Mouse (Mus musculus) limb, embryonic 14.5 days (tissue): Measurements from ENCODE around the gene Catspere2. TPM values are rescaled to one million over a fixed set of nuclear protein-coding genes. Genes with fewer than 3 reads are reported as not detected.
"Not testable (repeated sequence)": the region's sequence is repeated elsewhere in the genome, so short reads cannot be mapped to it uniquely, and the experiment has no call there.

ENCODE experiments used
- ATAC-seq: fragments of 200-750 bp; cut with Nextera tagmentation; 2 replicates; pipeline ENCODE4 v1.8.0; 2017; ENCODE audit warnings: low read depth, moderate number of reproducible peaks, moderate TSS enrichment; ENCODE audit not compliant: low FRiP score
- DNase-seq: peaks from one replicate; pipeline ENCODE4 v3.0.0-alpha.2; 2015; ENCODE audit warnings: low spot score
- H3K27ac ChIP-seq: fragments of 300-500 bp; sonication (generic); replicated peaks from 2 replicates; pipeline ENCODE4 v1.5.1; 2014; ENCODE audit warnings: low read depth, mild to moderate bottlenecking, low read length, moderate library complexity, mixed read lengths
- H3K27me3 ChIP-seq: fragments of 300-500 bp; sonication (generic); 2 replicates; pipeline ENCODE4 v1.6.1; 2014; ENCODE audit warnings: low read length, mixed read lengths; ENCODE audit not compliant: control insufficient read depth, insufficient read depth
- H3K36me3 ChIP-seq: fragments of 300-500 bp; sonication (generic); 2 replicates; pipeline ENCODE4 v1.6.1; 2014; ENCODE audit warnings: mild to moderate bottlenecking, low read length, moderate library complexity, mixed read lengths; ENCODE audit not compliant: control insufficient read depth, insufficient read depth
- H3K4me1 ChIP-seq: fragments of 300-500 bp; sonication (generic); 2 replicates; pipeline ENCODE4 v1.6.1; 2014; ENCODE audit warnings: antibody characterized with exemption, low read length, mixed read lengths; ENCODE audit not compliant: control insufficient read depth, insufficient read depth
- H3K4me2 ChIP-seq: fragments of 300-500 bp; sonication (generic); replicated peaks from 2 replicates; pipeline ENCODE4 v1.6.1; 2014; ENCODE audit warnings: low read depth, mild to moderate bottlenecking, low read length, moderate library complexity; ENCODE audit not compliant: severe bottlenecking
- H3K4me3 ChIP-seq: fragments of 300-500 bp; sonication (generic); replicated peaks from 2 replicates; pipeline ENCODE4 v1.5.1; 2014; ENCODE audit warnings: low read length
- H3K9ac ChIP-seq: fragments of 300-500 bp; sonication (generic); 2 replicates; pipeline ENCODE4 v1.6.1; 2014; ENCODE audit warnings: mild to moderate bottlenecking, low read depth, low read length, moderate library complexity; ENCODE audit not compliant: severe bottlenecking
- H3K9me3 ChIP-seq: fragments of 300-500 bp; sonication (generic); 2 replicates; pipeline ENCODE4 v1.6.1; 2016; ENCODE audit warnings: low read length; ENCODE audit not compliant: control insufficient read depth
- POLR2A ChIP-seq: fragments of 200-500 bp; IDR thresholded peaks from 2 replicates; pipeline ENCODE4 v1.8.0; 2012; ENCODE audit warnings: inconsistent platforms, mild to moderate bottlenecking, moderate library complexity, borderline replicate concordance; ENCODE audit not compliant: insufficient read depth, insufficient read length; ENCODE audit errors: extremely low read depth
- whole genome bisulfite sequencing: fragments of 180-500 bp; shearing (Covaris S2); extraction: QIAGEN DNeasy Blood & Tissue Kit; methylation state at CpG from one replicate; pipeline ENCODE4 v1.1.7; 2014; 5-methylcytosine and 5-hydroxymethylcytosine counted together
- polyA plus RNA-seq, 2 experiments: library from polyadenylated mRNA; depleted of rRNA in 1 of 2; stranded (reverse) in 1 of 2; unstranded in 1 of 2; fragments of >200 nt; fragmentation: Nextera tagmentation in 1 of 2; extraction: Ambion mirVana in 1 of 2; gene quantifications; 2 replicates each; pipeline versions ENCODE4 v1.2.1 to v1.2.3; 2012 to 2014

Gene Catspere2
- polyA plus RNA-seq, 2 experiments = 0.50 to 0.53 TPM

- not testable (repeated sequence) for H3K9me3 ChIP-seq, H3K4me2 ChIP-seq, H3K27me3 ChIP-seq, DNase-seq, H3K9ac ChIP-seq, ATAC-seq, H3K27ac ChIP-seq, H3K4me1 ChIP-seq, H3K4me3 ChIP-seq, H3K36me3 ChIP-seq
- WGBS = 81% methylated on average over 1 of the region's 1 CpGs
These were observed 125.3 kb downstream of the Catspere2 start for GRCm38 (mm10) chr1:178108514-178108913.

- H3K9me3 ChIP-seq, H3K4me2 ChIP-seq, H3K9ac ChIP-seq, H3K4me3 ChIP-seq, H3K27me3 ChIP-seq, ATAC-seq, H3K27ac ChIP-seq, H3K4me1 ChIP-seq, H3K36me3 ChIP-seq, DNase-seq: not testable (repeated sequence)
- 69% methylated on average over 2 of the region's 2 CpGs for WGBS
These were observed 139.0 kb downstream of the Catspere2 start for GRCm38 (mm10) chr1:178122236-178122635.

GRCm38 (mm10) chr1:178134288-178134687, 151.1 kb downstream of the Catspere2 start:
- Histone ChIP-seq H3K27ac (no peak overlapping the region), H3K4me2 (no peak overlapping the region), H3K9me3 (no peaks in the 10 kb centered on the region), H3K27me3 (no peaks in the 10 kb centered on the region), H3K4me1 (no peaks in the 10 kb centered on the region), H3K4me3 (no peak overlapping the region), H3K9ac (no peak overlapping the region), H3K36me3 (no peaks in the 10 kb centered on the region)
- no peak for DNase-seq
- no peak for TF ChIP-seq POLR2A
- 92% methylated on average over 12 of the region's 12 CpGs for WGBS
- no peak for ATAC-seq

GRCm38 (mm10) chr1:178146513-178146912, 163.3 kb downstream of the Catspere2 start:
- peak; percentile 62 for ATAC-seq
- DNase-seq, H3K27ac ChIP-seq, H3K9ac ChIP-seq, H3K27me3 ChIP-seq, H3K9me3 ChIP-seq, H3K36me3 ChIP-seq, H3K4me3 ChIP-seq, H3K4me1 ChIP-seq, H3K4me2 ChIP-seq: not testable (repeated sequence)
- 7% methylated on average over 1 of the region's 2 CpGs for WGBS

GRCm38 (mm10) chr1:178146915-178147314, 163.7 kb downstream of the Catspere2 start:
- not testable (repeated sequence) for DNase-seq, H3K27me3 ChIP-seq, ATAC-seq, H3K4me3 ChIP-seq, H3K27ac ChIP-seq, H3K36me3 ChIP-seq, H3K9ac ChIP-seq, H3K4me1 ChIP-seq, H3K4me2 ChIP-seq, H3K9me3 ChIP-seq
- 56% methylated on average over 3 of the region's 4 CpGs for WGBS

GRCm38 (mm10) chr1:178182251-178182650, 199.0 kb downstream of the Catspere2 start:
- no peak for ATAC-seq
- H3K9ac ChIP-seq = no peak overlapping the region
- H3K36me3 ChIP-seq = no peaks in the 10 kb centered on the region
- H3K4me1 ChIP-seq = no peaks in the 10 kb centered on the region
- no peak for DNase-seq
- H3K27ac ChIP-seq = no peak overlapping the region
- WGBS = 93% methylated on average over 2 of the region's 2 CpGs
- no peaks in the 10 kb centered on the region for H3K27me3 ChIP-seq
- H3K4me3 ChIP-seq = no peak overlapping the region
- TF ChIP-seq POLR2A = no peak
- no peak overlapping the region for H3K4me2 ChIP-seq
- H3K9me3 ChIP-seq = no peaks in the 10 kb centered on the region
